Mouse (Mus musculus): Measurements from ENCODE around the gene Olfr1016. TPM values are rescaled to one million over a fixed set of nuclear protein-coding genes. Genes with fewer than 3 reads are reported as not detected.

Gene Olfr1016
- polyA plus RNA-seq (2014; fragmentation: Nextera tagmentation; extraction: Ambion mirVana): not detected in 2 replicates

DNA sequence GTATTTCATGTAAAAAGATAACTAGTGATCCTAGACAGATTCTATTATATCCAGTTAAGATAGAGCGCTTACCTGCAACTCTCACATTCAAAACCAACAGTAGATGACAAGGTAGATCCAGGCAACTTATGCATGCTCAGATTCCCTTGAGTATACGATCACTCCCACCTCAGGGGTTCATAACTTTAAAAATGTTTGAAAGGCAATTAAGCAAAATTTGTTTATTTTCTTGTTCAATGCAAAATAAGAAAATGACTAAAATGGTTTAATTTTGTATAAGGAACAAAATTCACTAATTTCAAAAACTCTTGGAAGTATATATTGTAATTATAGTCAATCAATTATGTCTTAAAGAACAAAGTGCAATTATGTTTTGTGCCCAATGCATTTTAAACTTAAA lies at the start of gene Olfr1016:
TSS of gene Olfr1016 (minus strand) at position 101 of the 400 bp plus-strand sequence.
- Histone ChIP-seq H3K4me1 (ENCODE audit: control insufficient read depth, insufficient read depth, low read length) (no peaks in the 10 kb centered on the region), H3K4me3 (ENCODE audit: low read depth, low read length) (no peak within 1 kb of the TSS), H3K27me3 (ENCODE audit: control insufficient read depth, insufficient read depth, low read length) (no peaks in the 10 kb centered on the region), H3K36me3 (ENCODE audit: control insufficient read depth, insufficient read depth, low read length) (no peaks in the 10 kb centered on the region), H3K4me2 (ENCODE audit: low read depth) (no peak within 1 kb of the TSS), H3K9me3 (ENCODE audit: control insufficient read depth, low read length) (no peaks in the 10 kb centered on the region), H3K9ac (ENCODE audit: low read length) (no peak within 1 kb of the TSS), H3K27ac (ENCODE audit: low read depth, low read length) (no peak within 1 kb of the TSS)
- 96% methylated on average over 2 of the region's 2 CpGs for WGBS
- DNase-seq (ENCODE audit: low spot score) (no peak), ATAC-seq (ENCODE audit: insufficient read depth, low FRiP score, low TSS enrichment) (no peak)

DNA sequence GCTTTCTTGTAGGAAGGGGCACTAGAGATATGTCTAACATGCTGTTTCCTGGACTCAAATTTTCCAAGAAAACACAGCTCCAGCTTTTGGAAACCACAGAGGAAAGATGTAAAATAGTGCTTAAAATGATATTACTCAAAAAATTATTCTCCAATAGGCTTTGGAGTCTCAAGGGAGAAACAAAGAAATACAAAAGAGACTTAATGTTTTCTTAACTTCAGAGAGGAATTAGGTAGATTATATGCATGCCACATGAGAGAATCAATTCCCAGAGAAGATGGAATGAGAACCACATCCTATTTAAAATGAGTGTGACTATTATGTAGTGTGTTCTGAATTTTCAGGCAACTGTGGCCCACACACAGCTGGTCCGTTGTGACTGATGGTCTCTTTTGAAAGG lies 44.4 kb upstream of the Olfr1016 start, which contains the start of gene Olfr1020:
TSS of gene Olfr1020 (plus strand) at position 301 of the 400 bp plus-strand sequence.
- DNase-seq (ENCODE audit: low spot score) (no peak), ATAC-seq (ENCODE audit: insufficient read depth, low FRiP score, low TSS enrichment) (no peak)
- Histone ChIP-seq H3K36me3 (ENCODE audit: control insufficient read depth, insufficient read depth, low read length) (no peaks in the 10 kb centered on the region), H3K9me3 (ENCODE audit: control insufficient read depth, low read length) (no peaks in the 10 kb centered on the region), H3K4me3 (ENCODE audit: low read depth, low read length) (no peak within 1 kb of the TSS), H3K4me2 (ENCODE audit: low read depth) (no peak within 1 kb of the TSS), H3K4me1 (ENCODE audit: control insufficient read depth, insufficient read depth, low read length) (no peaks in the 10 kb centered on the region), H3K27ac (ENCODE audit: low read depth, low read length) (no peak within 1 kb of the TSS), H3K9ac (ENCODE audit: low read length) (no peak within 1 kb of the TSS), H3K27me3 (ENCODE audit: control insufficient read depth, insufficient read depth, low read length) (no peaks in the 10 kb centered on the region)
- WGBS: 84% methylated on average over 1 of the region's 1 CpGs

DNA sequence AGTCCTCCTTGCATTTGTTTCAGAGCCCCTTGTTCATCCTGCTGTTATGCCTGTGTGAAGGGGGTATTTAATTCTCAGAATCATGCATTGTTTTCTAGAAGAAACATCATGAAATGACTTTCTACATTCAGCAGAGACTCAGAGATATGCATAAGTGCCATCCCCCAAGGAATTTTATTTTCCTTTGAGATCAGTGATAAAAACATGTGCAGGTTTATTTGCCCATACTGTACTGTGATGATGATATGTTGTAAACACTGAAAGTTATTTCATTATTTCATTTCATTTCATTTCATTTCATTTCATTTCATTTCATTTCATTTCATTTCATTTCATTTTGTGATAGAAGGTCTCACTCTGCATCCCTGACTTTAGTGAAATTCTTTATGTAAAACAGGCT lies 43.0 kb upstream of the Olfr1016 start, which contains the start of gene Olfr1019:
TSS of gene Olfr1019 (minus strand) at position 101 of the 400 bp plus-strand sequence.
- no peak within 1 kb of the TSS for H3K9ac ChIP-seq (ENCODE audit: low read length)
- H3K4me3 ChIP-seq (ENCODE audit: low read depth, low read length): no peak within 1 kb of the TSS
- ATAC-seq (ENCODE audit: insufficient read depth, low FRiP score, low TSS enrichment) (no peak), DNase-seq (ENCODE audit: low spot score) (no peak)
- H3K36me3 ChIP-seq (ENCODE audit: control insufficient read depth, insufficient read depth, low read length): no peaks in the 10 kb centered on the region
- no peaks in the 10 kb centered on the region for H3K9me3 ChIP-seq (ENCODE audit: control insufficient read depth, low read length)
- no peaks in the 10 kb centered on the region for H3K4me1 ChIP-seq (ENCODE audit: control insufficient read depth, insufficient read depth, low read length)
- H3K27ac ChIP-seq (ENCODE audit: low read depth, low read length): no peak within 1 kb of the TSS
- no peaks in the 10 kb centered on the region for H3K27me3 ChIP-seq (ENCODE audit: control insufficient read depth, insufficient read depth, low read length)
- no peak within 1 kb of the TSS for H3K4me2 ChIP-seq (ENCODE audit: low read depth)

DNA sequence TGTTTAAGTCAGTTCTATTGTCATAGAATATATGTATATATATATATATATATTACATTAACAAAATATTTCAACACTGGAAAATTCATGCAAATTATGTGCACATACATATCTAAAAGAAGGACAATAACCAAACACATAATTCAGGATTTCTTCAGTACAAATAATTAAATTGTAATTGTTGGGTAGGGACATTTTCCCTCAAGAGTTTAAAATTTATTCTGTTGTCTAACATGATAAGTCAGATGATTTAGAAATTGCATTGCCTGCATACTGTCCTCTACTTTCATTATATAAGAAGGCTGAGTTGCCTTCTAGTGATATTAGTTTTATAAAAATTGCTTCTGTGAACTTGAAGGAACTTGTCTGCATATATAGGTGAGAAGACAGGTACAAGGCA lies 15.8 kb upstream of the Olfr1016 start, which contains the start of gene Olfr1018:
TSS of gene Olfr1018 (plus strand) at position 301 of the 400 bp plus-strand sequence.
- Histone ChIP-seq H3K4me3 (ENCODE audit: low read depth, low read length) (no peak within 1 kb of the TSS), H3K27ac (ENCODE audit: low read depth, low read length) (no peak within 1 kb of the TSS), H3K9me3 (ENCODE audit: control insufficient read depth, low read length) (no peaks in the 10 kb centered on the region), H3K9ac (ENCODE audit: low read length) (no peak within 1 kb of the TSS), H3K36me3 (ENCODE audit: control insufficient read depth, insufficient read depth, low read length) (no peaks in the 10 kb centered on the region), H3K4me2 (ENCODE audit: low read depth) (no peak within 1 kb of the TSS), H3K27me3 (ENCODE audit: control insufficient read depth, insufficient read depth, low read length) (no peaks in the 10 kb centered on the region), H3K4me1 (ENCODE audit: control insufficient read depth, insufficient read depth, low read length) (no peaks in the 10 kb centered on the region)
- ATAC-seq (ENCODE audit: insufficient read depth, low FRiP score, low TSS enrichment) (no peak), DNase-seq (ENCODE audit: low spot score) (no peak)

DNA sequence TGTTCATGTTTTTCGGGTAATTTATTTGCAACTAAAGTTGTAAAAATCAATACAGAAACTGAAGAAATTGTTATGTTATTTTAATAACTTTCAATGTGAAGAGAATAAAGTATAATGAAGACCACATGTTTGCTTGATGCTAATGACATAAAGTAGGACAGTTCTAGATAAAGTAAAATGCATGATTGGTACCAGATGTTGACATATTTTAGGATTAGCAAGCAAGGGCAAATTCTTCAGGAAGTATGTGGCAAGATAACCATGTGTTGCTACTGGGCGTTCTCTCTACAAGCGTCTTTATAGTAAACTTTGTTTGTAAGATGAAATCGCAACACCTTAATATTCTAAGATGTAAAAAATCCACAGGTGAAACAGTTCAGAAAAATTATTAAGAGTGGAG lies 2.2 kb upstream of the Olfr1016 start:
- H3K4me2 ChIP-seq (ENCODE audit: low read depth): no peak overlapping the region
- no peaks in the 10 kb centered on the region for H3K36me3 ChIP-seq (ENCODE audit: control insufficient read depth, insufficient read depth, low read length)
- H3K9ac ChIP-seq (ENCODE audit: low read length): no peak overlapping the region
- DNase-seq (ENCODE audit: low spot score): no peak
- H3K27me3 ChIP-seq (ENCODE audit: control insufficient read depth, insufficient read depth, low read length): no peaks in the 10 kb centered on the region
- no peaks in the 10 kb centered on the region for H3K4me1 ChIP-seq (ENCODE audit: control insufficient read depth, insufficient read depth, low read length)
- H3K27ac ChIP-seq (ENCODE audit: low read depth, low read length): no peak overlapping the region
- H3K9me3 ChIP-seq (ENCODE audit: control insufficient read depth, low read length): no peaks in the 10 kb centered on the region
- H3K4me3 ChIP-seq (ENCODE audit: low read depth, low read length): no peak overlapping the region
- WGBS: 87% methylated on average over 4 of the region's 4 CpGs
- no peak for ATAC-seq (ENCODE audit: insufficient read depth, low FRiP score, low TSS enrichment)

DNA sequence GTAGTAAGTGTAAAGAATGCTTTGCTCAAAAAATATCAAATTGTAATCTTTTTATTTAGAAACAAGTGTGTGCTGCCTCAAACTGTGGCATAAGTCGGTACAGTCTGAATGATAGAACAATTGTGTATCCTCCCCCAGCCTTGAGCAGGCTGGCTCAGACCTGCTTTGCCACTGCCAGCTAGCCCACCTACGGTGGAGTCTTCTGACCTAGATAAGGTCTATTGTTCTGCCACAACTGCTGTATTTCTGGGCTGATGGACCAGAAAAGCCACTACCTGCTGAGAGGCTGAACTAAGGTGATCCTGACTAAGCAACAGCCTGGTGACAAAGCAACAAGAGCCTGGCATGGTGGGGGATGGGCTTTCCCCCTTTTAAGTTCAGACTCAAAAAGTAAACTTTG lies 10.0 kb downstream of the Olfr1016 start:
- ATAC-seq (ENCODE audit: insufficient read depth, low FRiP score, low TSS enrichment) (no peak), DNase-seq (ENCODE audit: low spot score) (no peak)
- Histone ChIP-seq H3K9ac (ENCODE audit: low read length) (no peak overlapping the region), H3K4me3 (ENCODE audit: low read depth, low read length) (no peak overlapping the region), H3K4me2 (ENCODE audit: low read depth) (no peak overlapping the region), H3K27ac (ENCODE audit: low read depth, low read length) (no peak overlapping the region), H3K36me3 (ENCODE audit: control insufficient read depth, insufficient read depth, low read length) (no peaks in the 10 kb centered on the region), H3K27me3 (ENCODE audit: control insufficient read depth, insufficient read depth, low read length) (no peaks in the 10 kb centered on the region), H3K4me1 (ENCODE audit: control insufficient read depth, insufficient read depth, low read length) (no peaks in the 10 kb centered on the region), H3K9me3 (ENCODE audit: control insufficient read depth, low read length) (no peaks in the 10 kb centered on the region)
- WGBS: 55% methylated on average over 2 of the region's 2 CpGs

DNA sequence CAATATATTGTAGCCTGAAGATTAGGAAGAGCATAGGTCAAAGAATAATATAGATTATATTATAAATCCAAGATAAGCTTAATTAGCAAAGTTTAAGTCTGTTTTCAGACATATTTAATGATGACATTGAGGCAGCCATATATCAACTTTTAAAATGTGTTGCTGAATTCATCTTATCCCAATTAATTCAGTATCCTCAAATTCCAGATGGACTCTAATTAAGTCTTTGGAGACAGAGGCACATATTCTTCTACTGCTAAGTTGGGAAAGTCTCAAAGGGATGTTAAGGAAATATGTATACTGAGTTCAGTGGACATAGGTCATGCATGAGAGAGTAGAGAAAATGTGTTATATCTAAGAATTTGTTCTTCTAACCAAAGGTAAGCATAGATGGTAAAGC lies 20.6 kb downstream of the Olfr1016 start, which contains the start of gene Olfr1015:
TSS of gene Olfr1015 (plus strand) at position 301 of the 400 bp plus-strand sequence.
- DNase-seq (ENCODE audit: low spot score): no peak
- no peak within 1 kb of the TSS for H3K27ac ChIP-seq (ENCODE audit: low read depth, low read length)
- no peaks in the 10 kb centered on the region for H3K9me3 ChIP-seq (ENCODE audit: control insufficient read depth, low read length)
- no peaks in the 10 kb centered on the region for H3K4me1 ChIP-seq (ENCODE audit: control insufficient read depth, insufficient read depth, low read length)
- no peak within 1 kb of the TSS for H3K4me2 ChIP-seq (ENCODE audit: low read depth)
- no peak within 1 kb of the TSS for H3K9ac ChIP-seq (ENCODE audit: low read length)
- no peaks in the 10 kb centered on the region for H3K27me3 ChIP-seq (ENCODE audit: control insufficient read depth, insufficient read depth, low read length)
- H3K36me3 ChIP-seq (ENCODE audit: control insufficient read depth, insufficient read depth, low read length): no peaks in the 10 kb centered on the region
- ATAC-seq (ENCODE audit: insufficient read depth, low FRiP score, low TSS enrichment): no peak
- no peak within 1 kb of the TSS for H3K4me3 ChIP-seq (ENCODE audit: low read depth, low read length)

DNA sequence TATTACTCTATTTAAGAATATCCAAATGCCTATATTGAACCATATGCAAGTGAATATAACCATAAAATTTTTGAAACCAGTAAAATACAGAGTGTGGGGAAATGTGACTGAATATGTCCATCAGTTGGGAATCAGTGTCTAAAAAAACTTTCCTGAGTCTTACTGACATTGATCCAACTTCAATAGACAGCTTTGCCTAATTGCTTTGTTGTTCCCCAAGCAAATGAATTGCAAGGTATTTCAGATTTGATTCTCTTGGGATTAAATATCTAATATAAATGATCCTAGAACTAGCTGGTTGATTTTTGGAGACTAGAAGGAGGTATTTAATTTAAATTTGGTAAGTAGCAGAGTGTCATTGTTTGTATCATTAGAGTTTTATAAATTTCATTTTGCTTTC lies 29.9 kb downstream of the Olfr1016 start, which contains the start of gene Olfr1014:
TSS of gene Olfr1014 (plus strand) at position 301 of the 400 bp plus-strand sequence.
- no peak for ATAC-seq (ENCODE audit: insufficient read depth, low FRiP score, low TSS enrichment)
- Histone ChIP-seq H3K36me3 (ENCODE audit: control insufficient read depth, insufficient read depth, low read length) (no peaks in the 10 kb centered on the region), H3K4me2 (ENCODE audit: low read depth) (no peak within 1 kb of the TSS)

DNA sequence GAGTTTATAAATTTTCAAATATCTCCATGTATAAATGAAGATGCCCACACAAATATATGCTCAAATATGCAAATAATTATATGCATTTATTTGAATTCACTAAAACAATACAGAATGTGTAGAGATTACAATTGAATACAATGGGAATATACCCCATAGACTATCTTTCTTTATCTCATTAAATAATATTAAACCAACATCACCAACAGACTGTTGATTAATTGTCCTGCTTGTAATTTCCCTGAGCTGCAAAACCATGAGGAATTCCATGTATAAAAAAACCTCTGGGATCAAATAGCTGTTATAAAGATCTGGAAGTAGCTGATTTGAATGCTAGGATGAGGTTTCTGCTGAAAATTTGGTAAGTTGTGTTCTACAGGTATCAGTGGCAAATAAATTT lies 35.5 kb downstream of the Olfr1016 start, which contains the start of gene Olfr1013:
TSS of gene Olfr1013 (plus strand) at position 301 of the 400 bp plus-strand sequence.
- no peak for DNase-seq (ENCODE audit: low spot score)
- no peaks in the 10 kb centered on the region for H3K9me3 ChIP-seq (ENCODE audit: control insufficient read depth, low read length)
- H3K27me3 ChIP-seq (ENCODE audit: control insufficient read depth, insufficient read depth, low read length): no peaks in the 10 kb centered on the region
- H3K4me1 ChIP-seq (ENCODE audit: control insufficient read depth, insufficient read depth, low read length): no peaks in the 10 kb centered on the region
- H3K9ac ChIP-seq (ENCODE audit: low read length): no peak within 1 kb of the TSS
- H3K36me3 ChIP-seq (ENCODE audit: control insufficient read depth, insufficient read depth, low read length): no peaks in the 10 kb centered on the region
- no peak within 1 kb of the TSS for H3K27ac ChIP-seq (ENCODE audit: low read depth, low read length)
- H3K4me3 ChIP-seq (ENCODE audit: low read depth, low read length): no peak within 1 kb of the TSS
- no peak for ATAC-seq (ENCODE audit: insufficient read depth, low FRiP score, low TSS enrichment)
- H3K4me2 ChIP-seq (ENCODE audit: low read depth): no peak within 1 kb of the TSS

More for the DNA sequence above, 29.9 kb downstream of the Olfr1016 start, which contains the start of gene Olfr1014:
- H3K27ac ChIP-seq (ENCODE audit: low read depth, low read length): no peak within 1 kb of the TSS
- H3K9ac ChIP-seq (ENCODE audit: low read length): no peak within 1 kb of the TSS
- H3K27me3 ChIP-seq (ENCODE audit: control insufficient read depth, insufficient read depth, low read length): no peaks in the 10 kb centered on the region
- no peak for DNase-seq (ENCODE audit: low spot score)
- H3K4me3 ChIP-seq (ENCODE audit: low read depth, low read length): no peak within 1 kb of the TSS
- no peaks in the 10 kb centered on the region for H3K9me3 ChIP-seq (ENCODE audit: control insufficient read depth, low read length)
- H3K4me1 ChIP-seq (ENCODE audit: control insufficient read depth, insufficient read depth, low read length): no peaks in the 10 kb centered on the region
